Mouse (Mus musculus) myocyte (in vitro differentiated cells): Measurements from ENCODE around the gene Ncoa1. TPM values are rescaled to one million over a fixed set of nuclear protein-coding genes. Genes with fewer than 3 reads are reported as not detected.

Experiments
- H3K27me3 ChIP-seq: one replicate; pipeline ENCODE4 v1.6.1; 2011; ENCODE audit not compliant: control insufficient read depth, insufficient read depth, insufficient read length
- H3K36me3 ChIP-seq: one replicate; pipeline ENCODE4 v1.6.1; 2011; ENCODE audit not compliant: control insufficient read depth, insufficient read depth
- H3K4me2 ChIP-seq: one replicate; pipeline ENCODE4 v1.6.1; 2011; ENCODE audit warnings: low read depth, control low read depth
- H3K4me3 ChIP-seq: one replicate; pipeline ENCODE4 v1.5.1; 2011; ENCODE audit warnings: mild to moderate bottlenecking, control low read depth, moderate library complexity
- H3K79me2 ChIP-seq: one replicate; pipeline ENCODE4 v1.6.1; 2011; ENCODE audit not compliant: control insufficient read depth, insufficient read depth
- H3ac ChIP-seq: one replicate; pipeline ENCODE4 v1.6.1; 2011; ENCODE audit not compliant: control insufficient read depth, insufficient read length
- CEBPB ChIP-seq: IDR thresholded peaks from 2 replicates; pipeline ENCODE4 v1.6.1; 2011; ENCODE audit warnings: mild to moderate bottlenecking, moderate library complexity; ENCODE audit not compliant: poor library complexity, insufficient read depth, severe bottlenecking
- E2F4 ChIP-seq: IDR thresholded peaks from one replicate; pipeline ENCODE4 v1.6.1; 2011; ENCODE audit warnings: mild to moderate bottlenecking, control low read depth, moderate library complexity; ENCODE audit not compliant: insufficient read depth
- MAX ChIP-seq: IDR thresholded peaks from one replicate; pipeline ENCODE4 v1.6.1; 2011; ENCODE audit warnings: low read depth, mild to moderate bottlenecking, control low read depth
- MYOD1 ChIP-seq, 3 experiments: IDR thresholded peaks; one replicate each; pipeline ENCODE4 v1.6.1; 2011; ENCODE audit warnings: control low read depth in 2 of 3, low read depth in 2 of 3, mild to moderate bottlenecking in 2 of 3, moderate library complexity in 1 of 3; ENCODE audit not compliant: insufficient read length in 2 of 3, control insufficient read depth in 1 of 3
- MYOG ChIP-seq, 3 experiments: IDR thresholded peaks; one replicate each; pipeline ENCODE4 v1.6.1; 2011; ENCODE audit warnings: control low read depth in 2 of 3, low read depth in 2 of 3, mild to moderate bottlenecking in 2 of 3; ENCODE audit not compliant: insufficient read length in 2 of 3, control insufficient read depth in 1 of 3, insufficient read depth in 1 of 3
- POLR2A ChIP-seq: IDR thresholded peaks from one replicate; pipeline ENCODE4 v1.6.1; 2011; ENCODE audit warnings: low read depth, mild to moderate bottlenecking, control low read depth, moderate library complexity; ENCODE audit not compliant: insufficient read length
- POLR2AphosphoS2 ChIP-seq: IDR thresholded peaks from one replicate; pipeline ENCODE4 v1.6.1; 2011; ENCODE audit warnings: low read depth, control low read depth; ENCODE audit not compliant: insufficient read length
- REST ChIP-seq: IDR thresholded peaks from one replicate; pipeline ENCODE4 v1.6.1; 2011; ENCODE audit warnings: mild to moderate bottlenecking, control low read depth, moderate library complexity; ENCODE audit not compliant: insufficient read depth, insufficient read length
- SRF ChIP-seq: IDR thresholded peaks from one replicate; pipeline ENCODE4 v1.6.1; 2011; ENCODE audit warnings: low read depth; ENCODE audit not compliant: control insufficient read depth, insufficient read length
- TCF12 ChIP-seq: IDR thresholded peaks from one replicate; pipeline ENCODE4 v1.6.1; 2011; ENCODE audit warnings: mild to moderate bottlenecking, control low read depth; ENCODE audit not compliant: poor library complexity, insufficient read depth, severe bottlenecking
- TCF3 ChIP-seq: IDR thresholded peaks from one replicate; pipeline ENCODE4 v1.6.1; 2011; ENCODE audit warnings: low read depth, control low read depth; ENCODE audit not compliant: insufficient read length
- USF1 ChIP-seq: IDR thresholded peaks from one replicate; pipeline ENCODE4 v1.6.1; 2011; ENCODE audit warnings: low read depth, mild to moderate bottlenecking, control low read depth, moderate library complexity
- polyA plus RNA-seq: library from polyadenylated mRNA; unstranded; fragments of >200 nt; fragmentation: generic; extraction: Trizol; gene quantifications from one replicate; pipeline ENCODE4 v1.2.1, GENCODE M21; 2012; ENCODE audit warnings: missing spikeins

The Ncoa1 gene
- polyA plus RNA-seq, 1 experiment, result 7.1 TPM

DNA sequence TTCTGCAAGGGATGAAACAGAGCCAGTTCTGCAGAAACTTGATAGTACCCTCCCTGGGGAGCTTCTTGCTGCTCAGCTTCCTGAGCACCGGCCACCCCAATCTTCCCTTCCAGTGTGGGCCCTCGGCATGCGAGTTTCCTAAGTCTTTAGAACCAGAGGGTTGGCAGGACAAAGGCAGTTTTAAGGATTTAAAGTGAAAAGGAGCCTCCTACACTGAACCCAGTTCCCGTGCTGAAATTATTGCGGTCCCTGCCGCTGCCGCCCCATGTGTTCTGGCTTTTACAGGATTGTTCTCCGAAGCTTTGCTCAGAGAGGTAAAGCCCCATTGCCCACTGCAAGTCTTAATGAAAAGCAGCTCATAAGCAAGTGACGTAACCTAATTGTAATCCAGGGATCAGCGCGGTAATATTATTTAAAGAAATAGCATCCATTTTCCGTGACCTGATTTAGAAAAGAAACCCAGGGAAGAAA is 32.6 kb upstream of the Ncoa1 start:
- peak overlapping the region; percentile 64 for H3K4me2 ChIP-seq
- no peak overlapping the region for H3ac ChIP-seq
- TF ChIP-seq CEBPB (0 out of 2 replicates have a peak, but pooled peaks have one; percentile 58), REST (no peak), POLR2A (no peak)
- H3K27me3 ChIP-seq, result no peaks in the 10 kb centered on the region
- no peaks in the 10 kb centered on the region for H3K79me2 ChIP-seq
- H3K4me3 ChIP-seq, result no peak overlapping the region
- H3K36me3 ChIP-seq, result no peaks in the 10 kb centered on the region

DNA sequence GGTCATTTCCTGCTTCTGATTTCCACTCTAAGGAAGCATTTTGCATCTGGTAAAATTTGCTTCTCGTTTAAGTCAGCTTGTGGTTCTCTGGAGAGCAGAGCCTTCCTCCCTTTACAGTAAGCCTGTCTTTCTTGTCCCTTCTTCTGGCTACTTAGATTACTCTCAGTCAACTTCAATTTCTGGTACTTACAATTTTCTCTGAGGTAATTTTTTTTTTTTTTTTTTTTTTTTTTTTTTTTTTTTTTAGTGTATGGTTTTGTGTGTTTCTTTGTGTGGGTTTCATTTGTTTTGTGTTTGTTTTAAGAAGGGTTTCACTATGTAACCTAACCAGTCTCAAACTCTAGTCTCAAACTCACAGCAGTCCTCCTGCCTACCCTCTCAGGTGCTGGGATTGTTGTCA is 31.2 kb upstream of the Ncoa1 start:
- TF ChIP-seq E2F4, result no peak
- no peak for TF ChIP-seq REST
- TF ChIP-seq TCF3, result no peak
- TF ChIP-seq SRF, result no peak
- no peak for TF ChIP-seq TCF12
- TF ChIP-seq POLR2A, result no peak
- no peak for TF ChIP-seq MYOD1 (IDR thresholded peaks at IDR 0.05; ENCODE audit: control insufficient read depth in 1 of 3, insufficient read length in 2 of 3, low read depth in 2 of 3)
- TF ChIP-seq POLR2AphosphoS2, result no peak
- no peak for TF ChIP-seq MAX
- no peak for TF ChIP-seq MYOG (IDR thresholded peaks at IDR 0.05; ENCODE audit: control insufficient read depth in 1 of 3, insufficient read depth in 1 of 3, insufficient read length in 2 of 3, low read depth in 2 of 3)
- no peak for TF ChIP-seq USF1
- TF ChIP-seq CEBPB, result no peak
- H3K36me3 ChIP-seq, result no peaks in the 10 kb centered on the region
- H3K27me3 ChIP-seq, result no peaks in the 10 kb centered on the region
- no peak overlapping the region for H3K4me2 ChIP-seq
- H3ac ChIP-seq, result no peak overlapping the region
- no peak overlapping the region for H3K4me3 ChIP-seq
- no peaks in the 10 kb centered on the region for H3K79me2 ChIP-seq

DNA sequence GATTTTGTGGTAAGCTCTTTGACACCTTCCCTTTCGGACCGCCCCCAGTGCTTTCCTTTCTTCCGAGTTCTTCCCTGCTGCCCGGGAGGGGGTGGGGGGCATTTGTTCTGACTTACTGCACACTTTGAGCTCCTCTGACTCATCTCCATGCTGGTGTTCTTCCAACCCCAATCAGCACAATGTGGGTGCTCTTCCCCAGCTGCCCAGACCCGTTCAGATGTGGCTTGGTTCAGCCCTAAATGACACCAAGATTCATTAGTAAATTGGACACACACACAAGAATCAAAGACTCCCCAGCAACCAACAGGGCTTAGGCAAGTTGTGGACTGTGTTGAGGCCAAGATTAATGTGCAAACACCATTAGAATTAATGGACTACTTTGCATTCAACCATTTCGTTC is 30.5 kb upstream of the Ncoa1 start:
- Histone ChIP-seq H3K4me3 (no peak overlapping the region), H3ac (no peak overlapping the region), H3K36me3 (no peaks in the 10 kb centered on the region), H3K79me2 (no peaks in the 10 kb centered on the region), H3K27me3 (no peaks in the 10 kb centered on the region), H3K4me2 (peak overlapping the region; percentile 48)
- TF ChIP-seq POLR2AphosphoS2 (no peak), MYOD1 (IDR thresholded peaks at IDR 0.05; ENCODE audit: control insufficient read depth in 1 of 3, insufficient read length in 2 of 3, low read depth in 2 of 3) (peak in 1 of 3 experiments; percentile 13)

DNA sequence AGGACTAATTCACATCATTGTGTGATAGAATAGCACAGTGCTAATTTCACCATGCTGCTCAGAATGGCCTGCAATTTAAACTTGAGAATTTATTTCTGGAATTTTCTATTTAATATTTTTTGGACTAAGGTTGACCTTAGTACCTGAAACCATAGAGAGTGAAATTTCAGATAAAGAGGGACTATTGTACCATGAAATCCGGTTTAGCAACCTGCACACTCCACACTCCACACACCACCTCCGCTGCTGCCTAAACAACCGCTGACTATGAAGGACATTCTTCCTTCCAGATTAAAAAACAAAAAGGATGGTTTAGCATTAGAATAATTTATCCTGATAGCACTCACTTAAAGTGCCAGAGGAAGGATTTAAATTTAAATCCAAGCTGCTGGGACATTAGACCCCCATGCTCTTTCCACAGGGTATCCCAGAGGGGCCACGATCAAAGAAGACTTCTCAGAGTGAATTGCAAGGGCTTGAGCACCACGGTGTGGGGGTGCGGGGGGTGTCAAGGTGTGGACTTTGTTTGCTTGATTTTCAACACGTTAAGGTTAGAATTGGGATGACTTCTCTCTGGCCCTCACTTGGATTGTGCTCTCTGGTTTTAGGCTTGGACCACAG is 29.9 kb upstream of the Ncoa1 start:
- H3K4me3 ChIP-seq, result no peak overlapping the region
- H3K36me3 ChIP-seq, result no peaks in the 10 kb centered on the region
- no peaks in the 10 kb centered on the region for H3K79me2 ChIP-seq
- no peaks in the 10 kb centered on the region for H3K27me3 ChIP-seq
- H3ac ChIP-seq, result no peak overlapping the region
- TF ChIP-seq POLR2A (no peak), TCF3 (no peak), MAX (no peak), POLR2AphosphoS2 (no peak), REST (no peak), SRF (no peak), USF1 (no peak), MYOD1 (IDR thresholded peaks at IDR 0.05; ENCODE audit: control insufficient read depth in 1 of 3, insufficient read length in 2 of 3, low read depth in 2 of 3) (no peak), E2F4 (no peak), MYOG (IDR thresholded peaks at IDR 0.05; ENCODE audit: control insufficient read depth in 1 of 3, insufficient read depth in 1 of 3, insufficient read length in 2 of 3, low read depth in 2 of 3) (no peak), TCF12 (no peak), CEBPB (no peak)
- H3K4me2 ChIP-seq, result peak overlapping the region; percentile 48

DNA sequence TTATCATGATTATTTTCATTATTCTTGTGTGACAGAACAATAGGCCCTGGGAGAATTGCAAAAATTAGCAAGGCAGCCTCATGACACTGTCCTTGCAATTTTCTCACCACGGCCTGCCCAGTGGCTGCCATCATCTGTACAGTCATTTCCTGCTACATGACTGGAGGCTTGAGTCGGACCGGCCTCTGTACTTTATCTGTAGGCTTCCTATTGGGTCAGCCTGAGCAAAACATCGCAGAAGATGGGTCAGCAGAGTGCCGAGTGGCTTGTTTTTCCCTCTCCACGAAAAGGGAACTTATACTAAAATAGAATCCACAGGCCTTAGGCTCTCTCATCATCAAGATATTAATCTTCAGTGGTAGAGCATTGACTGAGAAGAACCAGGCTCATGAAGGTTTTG is 28.3 kb upstream of the Ncoa1 start:
- no peak for TF ChIP-seq TCF3
- no peaks in the 10 kb centered on the region for H3K36me3 ChIP-seq
- H3K27me3 ChIP-seq, result no peaks in the 10 kb centered on the region
- H3K79me2 ChIP-seq, result no peaks in the 10 kb centered on the region
- H3ac ChIP-seq, result no peak overlapping the region
- no peak overlapping the region for H3K4me3 ChIP-seq
- no peak overlapping the region for H3K4me2 ChIP-seq
